9 mouse cellular contexts compared by ENCODE assay signal in genomic region chr11:120492878-120493203, GRCm38 (mm10). TPM values are rescaled to one million over a fixed set of nuclear protein-coding genes. Genes with fewer than 3 reads are reported as not detected.
DNase-seq lines count a peak whose midpoint lies in the region; ATAC-seq and TF ChIP-seq lines count a peak whose summit lies in the region.
"Had no signal": no experiment of that assay in that cellular context is flagged by ENCODE, and none has a peak within 500 bp of the region (broad histone marks: within the 10 kb centered on the region; RNA-seq: fewer than 3 reads in every experiment).

No protein-coding gene starts in this region.

- peak overlapping the region; percentile 39; the same call in 1 of the 2 replicates for H3K9ac ChIP-seq in neural tube, embryonic 11.5 days (ENCODE audit: low read length)
- H3K9ac ChIP-seq in forebrain, embryonic 15.5 days (replicated peaks): peak overlapping the region; percentile 78
- H3K9ac ChIP-seq in liver, embryonic 13.5 days: peak overlapping the region; percentile 95
- H3K9ac ChIP-seq in stomach, embryonic 16.5 days (ENCODE audit: low read length): peak overlapping the region; percentile 88

- H3K27me3 ChIP-seq in neural tube, embryonic 11.5 days (ENCODE audit: control insufficient read depth, insufficient read depth, low read length): no peaks in the 10 kb centered on the region
- H3K27me3 ChIP-seq in forebrain, embryonic 15.5 days: no peaks in the 10 kb centered on the region
- no peaks in the 10 kb centered on the region for H3K27me3 ChIP-seq in liver, embryonic 13.5 days
- no peaks in the 10 kb centered on the region for H3K27me3 ChIP-seq in stomach, embryonic 16.5 days (ENCODE audit: control insufficient read depth, insufficient read depth, low read length)
- H3K27me3 ChIP-seq in thymus, adult 2 months (ENCODE audit: control insufficient read depth, insufficient read depth, low read length): no peaks in the 10 kb centered on the region

- ATAC-seq in neural tube, embryonic 11.5 days (ENCODE audit: insufficient read depth, low FRiP score, low TSS enrichment): no peak
- ATAC-seq in forebrain, embryonic 15.5 days (replicated peaks): no peak
- no peak for ATAC-seq in liver, embryonic 13.5 days (ENCODE audit: low read depth)
- ATAC-seq in stomach, embryonic 16.5 days (ENCODE audit: insufficient read depth, low FRiP score): no peak
- no peak for ATAC-seq in megakaryocyte progenitor cell, adult 5-6 weeks (replicated peaks; ENCODE audit: poor library complexity)

- H3K27ac ChIP-seq in neural tube, embryonic 11.5 days (ENCODE audit: low read depth, low read length): no peak overlapping the region; the same call in 1 of the 2 replicates
- peak overlapping the region; percentile 42 for H3K27ac ChIP-seq in forebrain, embryonic 15.5 days (replicated peaks)
- peak overlapping the region; percentile 94 for H3K27ac ChIP-seq in liver, embryonic 13.5 days
- H3K27ac ChIP-seq in stomach, embryonic 16.5 days (ENCODE audit: low read length): peak overlapping the region; percentile 89
- H3K27ac ChIP-seq in thymus, adult 2 months (ENCODE audit: control insufficient read depth, insufficient read depth, low read length): no peak overlapping the region

- no peak for DNase-seq in neural tube, embryonic 11.5 days (ENCODE audit: low spot score)
- DNase-seq in neural tube, embryonic 10.5 days (ENCODE audit: extremely low spot score, low spot score): no peak
- DNase-seq in liver, embryonic 13.5 days: no peak
- DNase-seq in right cerebral cortex, postnatal 14 days: no peak
- DNase-seq in thymus, adult 2 months: no peak
- DNase-seq: right cerebral cortex, postnatal 4 days had no signal

- no peak for TF ChIP-seq CTCF in thymus, adult 2 months (IDR thresholded peaks at IDR 0.05; ENCODE audit: borderline replicate concordance, control insufficient read depth, extremely low read depth, insufficient read depth, low read length, poor library complexity)

- WGBS in neural tube, embryonic 11.5 days: 27% methylated on average over 3 of the region's 3 CpGs
- WGBS in forebrain, embryonic 15.5 days: 18% methylated on average over 3 of the region's 3 CpGs
- WGBS in liver, embryonic 13.5 days (ENCODE audit: insufficient replicate concordance): 40% methylated on average over 3 of the region's 3 CpGs
- WGBS in stomach, embryonic 16.5 days: 21% methylated on average over 3 of the region's 3 CpGs
- 40% methylated on average over 3 of the region's 3 CpGs for whole genome bisulfite sequencing in thymus, adult 2 months

- peaks cover 15% of the 10 kb centered on the region for H3K4me1 ChIP-seq in neural tube, embryonic 11.5 days (ENCODE audit: control insufficient read depth, insufficient read depth, low read length)
- H3K4me1 ChIP-seq in forebrain, embryonic 15.5 days: peaks cover 31% of the 10 kb centered on the region
- H3K4me1 ChIP-seq in liver, embryonic 13.5 days (replicated peaks): peaks cover 60% of the 10 kb centered on the region
- peaks cover 27% of the 10 kb centered on the region for H3K4me1 ChIP-seq in stomach, embryonic 16.5 days (ENCODE audit: control insufficient read depth, insufficient read depth, low read length)
- peaks cover 19% of the 10 kb centered on the region for H3K4me1 ChIP-seq in thymus, adult 2 months (replicated peaks; ENCODE audit: control insufficient read depth, insufficient read depth, low read length)

- H3K9me3 ChIP-seq in neural tube, embryonic 11.5 days (ENCODE audit: control insufficient read depth, low read length): no peaks in the 10 kb centered on the region
- no peaks in the 10 kb centered on the region for H3K9me3 ChIP-seq in forebrain, embryonic 15.5 days
- H3K9me3 ChIP-seq in liver, embryonic 13.5 days (replicated peaks): no peaks in the 10 kb centered on the region
- H3K9me3 ChIP-seq in stomach, embryonic 16.5 days (replicated peaks; ENCODE audit: control insufficient read depth, low read length): no peaks in the 10 kb centered on the region

- no peak for TF ChIP-seq POLR2A in thymus, adult 2 months (IDR thresholded peaks at IDR 0.05; ENCODE audit: control insufficient read depth, extremely low read depth, insufficient read depth, low read length, poor library complexity)

- peak overlapping the region; percentile 97 for H3K4me2 ChIP-seq in neural tube, embryonic 11.5 days (ENCODE audit: low read depth)
- H3K4me2 ChIP-seq in forebrain, embryonic 15.5 days (replicated peaks): peak overlapping the region; percentile 97
- H3K4me2 ChIP-seq in liver, embryonic 13.5 days: peak overlapping the region; percentile 94
- H3K4me2 ChIP-seq in stomach, embryonic 16.5 days (ENCODE audit: low read depth, low read length): peak overlapping the region; percentile 89

- peaks cover 14% of the 10 kb centered on the region for H3K36me3 ChIP-seq in neural tube, embryonic 11.5 days (ENCODE audit: control insufficient read depth, insufficient read depth, low read length)
- H3K36me3 ChIP-seq in forebrain, embryonic 15.5 days: peaks cover 28% of the 10 kb centered on the region
- H3K36me3 ChIP-seq in liver, embryonic 13.5 days: peaks cover 67% of the 10 kb centered on the region
- peaks cover 12% of the 10 kb centered on the region for H3K36me3 ChIP-seq in stomach, embryonic 16.5 days (ENCODE audit: control insufficient read depth, insufficient read depth, low read length)
- H3K36me3 ChIP-seq in thymus, adult 2 months (ENCODE audit: control insufficient read depth, insufficient read depth, low read length): no peaks in the 10 kb centered on the region; the same call in 1 of the 2 replicates

- H3K4me3 ChIP-seq in neural tube, embryonic 11.5 days (ENCODE audit: low read depth, low read length): peak overlapping the region; percentile 88
- peak overlapping the region; percentile 80 for H3K4me3 ChIP-seq in forebrain, embryonic 15.5 days
- peak overlapping the region; percentile 94 for H3K4me3 ChIP-seq in liver, embryonic 13.5 days (replicated peaks)
- peak overlapping the region; percentile 96 for H3K4me3 ChIP-seq in stomach, embryonic 16.5 days (replicated peaks; ENCODE audit: low read length)
- H3K4me3 ChIP-seq in thymus, adult 2 months (ENCODE audit: control insufficient read depth, insufficient read depth, low read length): no peak overlapping the region

RNA-seq across cellular contexts. Expression of gene Slc25a10, which starts 1.2 kb away (rescaled TPM):
- 41.4 and 49.5 TPM in 2 replicates for polyA plus RNA-seq in neural tube, embryonic 11.5 days (2014; fragmentation: Nextera tagmentation; extraction: Ambion mirVana)
- polyA plus RNA-seq in forebrain, embryonic 15.5 days (2015; fragmentation: Nextera tagmentation; extraction: Ambion mirVana): 27.0 and 32.9 TPM in 2 replicates
- 42.2 and 44.1 TPM in 2 replicates for polyA plus RNA-seq in liver, embryonic 13.5 days (2015; fragmentation: Nextera tagmentation; extraction: Ambion mirVana)
- 73.9 and 75.8 TPM in 2 replicates for polyA plus RNA-seq in stomach, embryonic 16.5 days (2015; fragmentation: Nextera tagmentation; extraction: Ambion mirVana)
- 102 and 103 TPM in 2 replicates for polyA plus RNA-seq in thymus, adult 2 months (2012; rRNA removed)
- total RNA-seq in megakaryocyte progenitor cell, adult 5-6 weeks (2015): 11.9 and 14.4 TPM in 2 replicates
- 16.2 and 19.7 TPM in 2 replicates for total RNA-seq in megakaryocyte progenitor cell, adult 5-6 weeks (2017)

RNA-seq across cellular contexts. Expression of gene Mrpl12, which starts 8.4 kb away (rescaled TPM):
- 142 and 145 TPM in 2 replicates for polyA plus RNA-seq in neural tube, embryonic 11.5 days (2014; fragmentation: Nextera tagmentation; extraction: Ambion mirVana)
- 111 and 113 TPM in 2 replicates for polyA plus RNA-seq in forebrain, embryonic 15.5 days (2015; fragmentation: Nextera tagmentation; extraction: Ambion mirVana)
- 142 and 150 TPM in 2 replicates for polyA plus RNA-seq in liver, embryonic 13.5 days (2015; fragmentation: Nextera tagmentation; extraction: Ambion mirVana)
- 140 and 145 TPM in 2 replicates for polyA plus RNA-seq in stomach, embryonic 16.5 days (2015; fragmentation: Nextera tagmentation; extraction: Ambion mirVana)
- polyA plus RNA-seq in thymus, adult 2 months (2012; rRNA removed): 89.6 and 92.3 TPM in 2 replicates
- total RNA-seq in megakaryocyte progenitor cell, adult 5-6 weeks (2015): 107 and 121 TPM in 2 replicates
- total RNA-seq in megakaryocyte progenitor cell, adult 5-6 weeks (2017): 136 and 142 TPM in 2 replicates

RNA-seq across cellular contexts. Expression of gene Arl16, which starts 25.4 kb away (rescaled TPM):
- 61.2 and 65.7 TPM in 2 replicates for polyA plus RNA-seq in neural tube, embryonic 11.5 days (2014; fragmentation: Nextera tagmentation; extraction: Ambion mirVana)
- polyA plus RNA-seq in forebrain, embryonic 15.5 days (2015; fragmentation: Nextera tagmentation; extraction: Ambion mirVana): 49.1 and 50.8 TPM in 2 replicates
- polyA plus RNA-seq in liver, embryonic 13.5 days (2015; fragmentation: Nextera tagmentation; extraction: Ambion mirVana): 15.9 and 16.0 TPM in 2 replicates
- polyA plus RNA-seq in stomach, embryonic 16.5 days (2015; fragmentation: Nextera tagmentation; extraction: Ambion mirVana): 35.6 and 38.1 TPM in 2 replicates
- 25.9 and 28.4 TPM in 2 replicates for polyA plus RNA-seq in thymus, adult 2 months (2012; rRNA removed)
- 13.8 and 19.8 TPM in 2 replicates for total RNA-seq in megakaryocyte progenitor cell, adult 5-6 weeks (2015)
- total RNA-seq in megakaryocyte progenitor cell, adult 5-6 weeks (2017): 18.8 and 20.2 TPM in 2 replicates

RNA-seq across cellular contexts. Expression of gene Ccdc137, which starts 34.9 kb away (rescaled TPM):
- 26.4 and 29.0 TPM in 2 replicates for polyA plus RNA-seq in neural tube, embryonic 11.5 days (2014; fragmentation: Nextera tagmentation; extraction: Ambion mirVana)
- polyA plus RNA-seq in forebrain, embryonic 15.5 days (2015; fragmentation: Nextera tagmentation; extraction: Ambion mirVana): 25.2 and 29.9 TPM in 2 replicates
- 20.2 and 23.1 TPM in 2 replicates for polyA plus RNA-seq in liver, embryonic 13.5 days (2015; fragmentation: Nextera tagmentation; extraction: Ambion mirVana)
- 28.9 and 33.7 TPM in 2 replicates for polyA plus RNA-seq in stomach, embryonic 16.5 days (2015; fragmentation: Nextera tagmentation; extraction: Ambion mirVana)
- polyA plus RNA-seq in thymus, adult 2 months (2012; rRNA removed): 25.6 and 30.1 TPM in 2 replicates
- total RNA-seq in megakaryocyte progenitor cell, adult 5-6 weeks (2015): 24.9 and 27.2 TPM in 2 replicates
- total RNA-seq in megakaryocyte progenitor cell, adult 5-6 weeks (2017): 57.1 and 58.3 TPM in 2 replicates

RNA-seq across cellular contexts. Expression of gene Oxld1, which starts 35.0 kb away (rescaled TPM):
- 12.0 and 14.4 TPM in 2 replicates for polyA plus RNA-seq in neural tube, embryonic 11.5 days (2014; fragmentation: Nextera tagmentation; extraction: Ambion mirVana)
- 11.1 and 12.0 TPM in 2 replicates for polyA plus RNA-seq in forebrain, embryonic 15.5 days (2015; fragmentation: Nextera tagmentation; extraction: Ambion mirVana)
- polyA plus RNA-seq in liver, embryonic 13.5 days (2015; fragmentation: Nextera tagmentation; extraction: Ambion mirVana): 8.4 and 9.5 TPM in 2 replicates
- 14.0 TPM in 2 replicates for polyA plus RNA-seq in stomach, embryonic 16.5 days (2015; fragmentation: Nextera tagmentation; extraction: Ambion mirVana)
- polyA plus RNA-seq in thymus, adult 2 months (2012; rRNA removed): 15.5 and 17.3 TPM in 2 replicates
- 10.4 and 10.7 TPM in 2 replicates for total RNA-seq in megakaryocyte progenitor cell, adult 5-6 weeks (2015)
- 9.7 and 14.8 TPM in 2 replicates for total RNA-seq in megakaryocyte progenitor cell, adult 5-6 weeks (2017)

Comparison
In these comparisons a context has a peak if more than half of its experiments do, and no peak if none do; other contexts are left out.
1. H3K27ac ChIP-seq: peak in forebrain, embryonic 15.5 days (single experiment), liver, embryonic 13.5 days (single experiment) and stomach, embryonic 16.5 days (single experiment); none in neural tube, embryonic 11.5 days (single experiment) and thymus, adult 2 months (single experiment).
2. H3K9ac ChIP-seq: peak in every context shown above with its lines; median percentile 95 in liver, embryonic 13.5 days; 88 in stomach, embryonic 16.5 days; 78 in forebrain, embryonic 15.5 days; 39 in neural tube, embryonic 11.5 days.
3. Peak in every context shown above with its lines, with median percentiles within 50 percentile points of each other: H3K4me2 ChIP-seq.